Mouse (Mus musculus) thymus, postnatal 14 days (tissue): Measurements from ENCODE around the gene B3gat1.
A peak's percentile ranks its signal among the peaks of the same experiment; 100 is the strongest.

Experiments
- DNase-seq: peaks from one replicate; pipeline ENCODE4 v3.0.0; 2021

The B3gat1 gene

GRCm38 (mm10) chr9:26778421-26778820, 44.9 kb downstream of the B3gat1 start:
- no peak for DNase-seq

GRCm38 (mm10) chr9:26783414-26783975, 50.0 kb downstream of the B3gat1 start:
- no peak for DNase-seq

- DNase-seq = no peak
These were observed 59.3 kb downstream of the B3gat1 start for GRCm38 (mm10) chr9:26792829-26793228.

DNA sequence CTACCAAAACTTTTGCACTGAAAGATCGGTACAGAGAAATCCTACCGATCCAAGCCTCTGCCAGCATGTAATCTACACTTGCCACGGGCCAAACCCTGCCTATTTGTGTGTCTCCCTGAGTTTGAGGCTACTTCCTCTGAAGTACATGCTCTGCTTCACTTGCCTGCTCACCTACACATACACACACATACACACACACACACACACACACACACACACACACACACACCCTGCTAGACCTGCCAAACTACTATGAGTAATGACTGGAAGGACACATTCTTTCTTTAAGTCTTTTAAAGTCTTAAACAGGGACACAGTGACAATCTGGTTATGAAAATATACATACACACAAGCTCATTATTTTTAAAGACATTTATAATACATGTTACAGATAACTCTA, 64.7 kb downstream of the B3gat1 start:
- DNase-seq = no peak

- DNase-seq = no peak
These were observed 65.2 kb downstream of the B3gat1 start for GRCm38 (mm10) chr9:26798731-26799130.

DNA sequence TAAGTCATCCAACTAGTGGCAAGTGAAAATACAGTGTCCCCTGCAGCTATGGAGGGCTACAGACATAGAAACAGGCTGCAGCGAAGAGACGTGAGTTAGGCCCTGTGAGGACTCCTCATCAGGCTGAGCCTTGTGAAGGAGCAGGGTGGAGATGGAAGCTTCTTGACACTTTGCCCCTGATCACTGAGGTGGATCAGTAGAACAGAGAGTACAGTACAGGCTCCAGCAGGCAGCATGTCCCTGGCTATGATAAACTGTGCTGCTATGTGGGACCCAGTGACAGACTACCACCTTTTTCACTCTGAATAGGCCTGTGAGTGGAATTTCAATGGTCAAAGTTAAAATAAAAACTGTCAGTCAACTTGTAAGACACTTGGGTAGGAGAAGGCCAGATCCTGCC, 66.8 kb downstream of the B3gat1 start:
- DNase-seq = no peak

- DNase-seq = no peak
These were observed 70.8 kb downstream of the B3gat1 start for GRCm38 (mm10) chr9:26804321-26804720.

GRCm38 (mm10) chr9:26805935-26806666, 72.6 kb downstream of the B3gat1 start, which contains the start of gene Glb1l2:
TSS of gene Glb1l2 (minus strand) at chr9:26806468.
- peak; percentile 20 for DNase-seq

DNA sequence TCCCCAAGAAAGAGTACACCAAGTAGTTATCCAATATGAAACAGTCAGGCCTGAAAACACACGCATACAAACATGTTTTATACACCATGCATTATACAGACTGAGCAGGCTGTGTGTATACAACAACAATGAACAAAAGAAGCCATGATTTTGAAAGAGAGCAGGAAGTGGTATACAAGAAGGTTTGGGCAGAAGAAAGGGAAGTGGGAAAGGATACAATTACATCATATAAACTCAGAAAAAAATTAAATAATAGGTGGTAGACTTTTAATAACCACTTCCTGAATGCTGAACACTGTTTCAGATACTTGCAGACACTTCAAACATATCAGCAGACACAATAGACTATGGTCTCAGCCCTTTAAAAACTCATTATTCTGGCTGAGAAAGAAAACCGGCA, 75.2 kb downstream of the B3gat1 start:
- no peak for DNase-seq
